Mouse (Mus musculus) macrophage (primary cell): ENCODE measurements around the gene Gm9767. TPM values are rescaled to one million over a fixed set of nuclear protein-coding genes. Genes with fewer than 3 reads are reported as not detected.

Experiments
- H3K27ac ChIP-seq: fragments of 350-480 bp; formaldehyde crosslinking; 2 replicates; pipeline ENCODE4 v1.9.0; 2021
- H3K36me3 ChIP-seq: fragments of 350-480 bp; formaldehyde crosslinking; 2 replicates; pipeline ENCODE4 v1.9.0; 2021; ENCODE audit errors: inconsistent target
- H3K4me3 ChIP-seq: fragments of 350-480 bp; formaldehyde crosslinking; 2 replicates; pipeline ENCODE4 v1.9.0; 2021; ENCODE audit errors: inconsistent target
- H3K79me2 ChIP-seq: fragments of 350-480 bp; formaldehyde crosslinking; 2 replicates; pipeline ENCODE4 v1.9.0; 2021; ENCODE audit errors: inconsistent target
- WGBS: methylation state at CpG from one replicate; pipeline ENCODE4 v1.1.7; 2026; ENCODE audit warnings: inconsistent platforms; ENCODE audit not compliant: missing documents; 5-methylcytosine and 5-hydroxymethylcytosine counted together
- polyA plus RNA-seq: library from polyadenylated mRNA; stranded (reverse); fragments of 250-400 nt; gene quantifications from 3 replicates; pipeline ENCODE4 v1.2.4, GENCODE M21; 2018; ENCODE audit warnings: inconsistent platforms
- total RNA-seq, 78 experiments: library from RNA; depleted of rRNA; stranded (reverse); fragments of 250-400 nt; gene quantifications; 1 replicate in 9 of 78; 2 replicates in 24 of 78; 3 replicates in 43 of 78; 4 replicates in 2 of 78; pipeline ENCODE4 v1.2.4; 2018; ENCODE audit warnings: inconsistent platforms in 56 of 78

Gene Gm9767
- not detected for total RNA-seq (2018; cell fraction: chromatin; rRNA removed)
- total RNA-seq (2018; cell fraction: cytosol; rRNA removed) = not detected
- total RNA-seq (2018; cell fraction: nucleus; rRNA removed) = not detected
- not detected in 3 replicates for polyA plus RNA-seq

DNA sequence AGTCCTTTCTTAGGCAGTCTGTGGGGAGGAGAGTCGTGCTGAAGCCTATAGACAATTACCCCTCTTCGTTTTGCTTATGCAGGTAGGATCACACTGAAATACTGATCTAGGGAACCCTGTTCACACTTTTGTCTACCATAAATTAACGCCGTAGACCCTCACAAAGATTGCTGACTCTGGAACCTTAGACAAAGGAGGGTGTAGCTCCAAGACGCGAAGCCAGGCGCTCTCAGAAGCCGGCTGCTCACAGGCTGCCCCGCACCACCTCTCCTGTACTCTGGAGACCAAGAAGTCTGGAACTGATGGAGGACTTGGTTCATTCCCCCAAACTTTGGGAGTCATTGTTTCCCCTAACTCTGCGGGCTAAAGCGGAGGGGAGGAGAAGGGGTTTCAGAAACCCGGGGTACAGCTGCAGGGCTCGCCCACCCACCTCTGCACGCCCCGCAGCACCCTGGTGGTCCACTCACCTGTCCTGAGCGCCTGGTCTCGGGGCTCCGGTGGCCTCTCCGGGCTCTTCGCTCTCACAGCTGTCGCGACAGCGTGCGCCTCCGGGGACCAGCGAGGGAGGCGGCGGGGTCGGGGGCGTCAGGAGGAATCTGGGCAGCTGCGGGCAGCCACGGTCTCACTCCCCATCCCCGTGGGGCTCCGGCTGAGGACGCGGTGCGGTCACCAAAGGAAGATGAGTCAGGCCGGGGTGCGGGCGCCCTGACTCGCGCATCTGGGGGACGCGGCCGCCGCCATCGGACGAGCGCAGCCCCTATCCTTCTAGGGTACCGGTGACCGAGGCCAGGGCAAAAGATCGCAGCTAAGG, at the start of gene Gm9767:
TSS of gene Gm9767 (plus strand) at position 585 of the 811 bp plus-strand sequence.
- 7% methylated on average over 50 of the region's 52 CpGs for WGBS
- no peak within 1 kb of the TSS for H3K4me3 ChIP-seq
- no peaks in the 10 kb centered on the region for H3K79me2 ChIP-seq
- H3K36me3 ChIP-seq = no peaks in the 10 kb centered on the region
- H3K27ac ChIP-seq = no peak within 1 kb of the TSS

DNA sequence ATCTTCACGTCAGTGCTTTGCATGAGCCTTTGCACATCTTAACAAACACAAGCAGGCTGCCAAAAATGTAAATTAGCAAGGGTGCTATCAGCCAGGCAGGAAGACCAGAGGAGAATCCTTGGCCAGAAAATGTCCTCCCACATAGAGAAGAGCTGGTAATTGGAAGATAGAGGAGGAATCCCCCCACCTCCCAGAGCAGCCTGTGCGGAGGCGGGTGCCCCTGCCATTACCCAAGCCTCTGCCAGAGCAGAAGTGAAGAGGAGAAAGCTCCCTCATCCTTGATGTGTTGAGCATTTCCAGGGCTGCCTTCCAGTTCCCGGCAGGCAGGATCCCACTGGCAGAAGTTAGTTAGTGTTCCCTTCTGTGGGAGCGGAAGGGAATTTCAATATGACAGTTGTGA, 43.1 kb upstream of the Gm9767 start:
- Histone ChIP-seq H3K36me3 (no peaks in the 10 kb centered on the region), H3K79me2 (no peaks in the 10 kb centered on the region), H3K4me3 (no peak overlapping the region), H3K27ac (no peak overlapping the region)
- 94% methylated on average over 5 of the region's 5 CpGs for WGBS

DNA sequence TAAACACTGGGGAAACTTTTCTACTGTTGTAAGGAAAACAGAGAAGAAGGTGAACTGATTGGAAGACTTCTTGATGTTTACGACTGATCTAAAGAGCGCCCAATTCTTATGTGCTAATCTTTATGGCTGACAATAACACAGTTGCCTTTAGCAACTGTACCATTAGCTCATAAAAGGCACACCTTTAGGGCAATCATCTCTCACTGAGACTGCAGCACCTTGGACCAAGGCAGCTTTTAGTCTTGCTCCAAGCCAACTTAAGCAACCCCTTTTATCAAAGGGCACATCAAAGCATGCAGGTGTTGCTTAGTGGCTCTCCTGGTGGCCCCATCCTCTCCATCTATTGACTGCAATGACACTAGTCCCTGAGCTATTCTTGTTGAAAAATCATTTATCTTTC, 26.9 kb upstream of the Gm9767 start:
- H3K27ac ChIP-seq = no peak overlapping the region
- no peaks in the 10 kb centered on the region for H3K79me2 ChIP-seq
- WGBS = 94% methylated on average over 2 of the region's 2 CpGs
- no peaks in the 10 kb centered on the region for H3K36me3 ChIP-seq
- H3K4me3 ChIP-seq = no peak overlapping the region

DNA sequence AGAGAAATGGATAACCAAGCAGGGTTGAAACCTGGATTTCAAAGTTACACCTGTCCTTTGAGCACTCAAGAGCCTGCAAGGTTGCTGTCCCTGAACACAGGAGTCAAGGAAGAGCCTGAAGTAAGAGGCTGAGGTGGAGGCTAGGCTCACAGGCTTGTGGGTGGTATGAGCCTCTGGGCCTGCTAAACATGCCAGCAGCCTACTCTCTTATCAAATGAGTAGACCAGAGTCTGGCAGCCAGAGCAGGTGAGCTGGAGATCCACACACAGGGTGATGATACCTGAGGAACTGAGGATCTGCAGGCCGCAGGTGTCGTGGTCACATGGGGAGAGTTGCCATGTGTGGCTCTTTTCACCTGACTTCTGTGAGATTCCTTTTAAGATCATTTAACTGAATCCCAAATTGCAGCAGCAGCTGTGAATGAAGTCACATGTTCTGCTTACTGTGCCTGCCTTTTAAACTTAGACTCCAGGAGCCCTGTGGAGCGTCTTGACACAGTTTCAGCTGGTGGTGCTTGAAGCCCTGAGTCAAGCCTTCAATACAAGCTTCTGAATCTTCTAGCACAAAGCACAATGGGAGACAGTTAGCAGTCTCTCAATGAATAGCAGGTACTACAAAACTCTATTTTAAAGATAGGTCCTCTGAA, 18.3 kb upstream of the Gm9767 start:
- H3K79me2 ChIP-seq = no peaks in the 10 kb centered on the region
- no peak overlapping the region for H3K27ac ChIP-seq
- H3K36me3 ChIP-seq = no peaks in the 10 kb centered on the region
- H3K4me3 ChIP-seq = no peak overlapping the region
- 95% methylated on average over 3 of the region's 3 CpGs for WGBS

DNA sequence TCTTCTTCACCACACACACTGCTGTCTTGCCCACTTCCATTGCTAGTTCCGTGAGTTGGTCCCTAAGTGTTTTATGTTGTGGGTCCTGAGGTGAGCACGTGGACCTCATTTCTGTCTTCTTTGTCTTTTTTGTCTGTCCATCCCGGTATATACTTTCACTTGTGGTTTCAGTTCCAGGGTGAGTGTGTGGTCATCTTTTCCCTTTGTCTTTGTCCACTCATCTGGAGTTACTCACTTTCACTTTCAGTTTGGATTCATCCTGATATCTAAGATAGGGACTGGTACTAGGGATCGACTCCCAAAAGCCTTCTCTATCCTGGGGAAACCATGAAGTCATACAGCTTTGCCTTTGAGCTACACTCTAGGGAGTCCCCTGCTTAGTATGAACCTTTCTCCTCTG, 15.0 kb upstream of the Gm9767 start:
- Histone ChIP-seq H3K79me2 (no peaks in the 10 kb centered on the region), H3K27ac (no peak overlapping the region), H3K36me3 (no peaks in the 10 kb centered on the region), H3K4me3 (no peak overlapping the region)
- WGBS = 85% methylated on average over 4 of the region's 4 CpGs

DNA sequence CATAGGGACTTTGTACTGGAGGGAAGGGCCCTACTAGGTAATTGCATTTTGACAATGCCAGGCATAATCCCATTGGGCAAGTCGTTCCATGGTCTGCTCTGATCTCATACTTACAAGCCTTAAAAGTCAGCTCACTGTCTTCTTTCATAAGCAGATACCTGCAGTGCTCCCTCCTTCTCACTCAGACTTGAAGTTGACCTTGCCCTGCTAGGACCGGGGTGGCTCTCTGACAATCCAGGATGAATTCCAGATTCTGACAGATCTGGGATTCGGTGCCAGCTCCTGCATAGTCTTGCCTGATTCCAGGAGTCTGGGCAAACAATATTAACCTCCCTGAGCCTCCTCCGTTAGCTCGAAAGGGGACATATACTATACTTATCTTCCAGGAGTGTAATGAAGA, 6.1 kb upstream of the Gm9767 start:
- H3K79me2 ChIP-seq = no peaks in the 10 kb centered on the region
- no peaks in the 10 kb centered on the region for H3K36me3 ChIP-seq
- 85% methylated on average over 5 of the region's 5 CpGs for WGBS
- H3K4me3 ChIP-seq = no peak overlapping the region
- H3K27ac ChIP-seq = no peak overlapping the region

DNA sequence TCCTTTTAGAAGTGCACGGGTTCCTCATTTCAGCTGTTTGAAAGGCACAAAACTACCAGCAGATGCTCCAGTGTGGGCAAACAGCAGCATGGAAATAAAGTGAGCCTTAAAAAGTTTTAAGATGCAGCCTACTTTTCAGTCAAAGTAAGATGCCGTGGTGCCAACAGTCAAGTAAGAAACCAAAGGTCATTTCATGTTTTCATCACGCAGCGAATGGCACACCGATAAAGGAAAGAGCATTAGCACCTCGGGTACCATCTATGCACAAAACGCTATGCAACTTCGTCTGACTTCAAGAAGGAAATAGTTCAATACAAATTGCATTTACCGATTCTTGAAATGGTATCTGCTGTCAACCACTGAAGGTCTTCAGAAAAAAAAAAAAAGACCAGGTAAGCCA, 1.1 kb upstream of the Gm9767 start:
- no peak overlapping the region for H3K4me3 ChIP-seq
- H3K27ac ChIP-seq = no peak overlapping the region
- H3K79me2 ChIP-seq = no peaks in the 10 kb centered on the region
- no peaks in the 10 kb centered on the region for H3K36me3 ChIP-seq
- 79% methylated on average over 9 of the region's 9 CpGs for WGBS

DNA sequence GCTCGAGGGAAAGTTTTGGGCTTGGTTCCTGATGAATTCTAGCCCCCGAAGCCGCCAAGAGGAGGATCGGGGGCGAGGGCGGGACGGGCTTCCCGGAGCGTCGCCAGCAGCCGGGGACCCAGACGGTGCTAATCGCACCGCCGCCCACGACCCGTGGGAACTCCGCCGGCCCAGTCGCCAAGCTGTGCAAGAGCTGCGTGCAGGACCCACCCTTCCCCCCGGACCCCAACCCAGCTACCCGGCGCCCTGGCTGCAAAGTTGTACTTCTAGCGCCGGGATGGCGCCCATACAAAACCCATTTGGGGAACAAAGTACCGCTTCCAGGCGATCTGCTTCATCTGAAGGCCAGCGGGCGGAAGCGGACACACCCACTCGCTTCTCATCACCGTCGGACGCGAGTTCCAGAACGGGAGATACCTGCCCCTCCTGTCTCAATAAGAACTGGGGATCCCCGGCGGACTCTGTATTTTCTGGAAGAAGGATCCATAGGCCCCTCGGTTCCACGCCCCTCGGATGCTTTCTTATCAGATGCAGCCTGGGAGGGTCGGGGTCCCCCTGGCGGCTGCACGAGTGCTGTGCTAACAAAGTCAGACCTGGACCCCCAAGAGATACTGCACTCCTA, 577 bp downstream of the Gm9767 start, which contains the start of gene Tmem200a:
TSS of gene Tmem200a (minus strand) at position 532 of the 622 bp plus-strand sequence.
- H3K27ac ChIP-seq = no peak within 1 kb of the TSS
- no peaks in the 10 kb centered on the region for H3K36me3 ChIP-seq
- WGBS = 3% methylated on average over 44 of the region's 46 CpGs
- no peak within 1 kb of the TSS for H3K4me3 ChIP-seq
- no peaks in the 10 kb centered on the region for H3K79me2 ChIP-seq

DNA sequence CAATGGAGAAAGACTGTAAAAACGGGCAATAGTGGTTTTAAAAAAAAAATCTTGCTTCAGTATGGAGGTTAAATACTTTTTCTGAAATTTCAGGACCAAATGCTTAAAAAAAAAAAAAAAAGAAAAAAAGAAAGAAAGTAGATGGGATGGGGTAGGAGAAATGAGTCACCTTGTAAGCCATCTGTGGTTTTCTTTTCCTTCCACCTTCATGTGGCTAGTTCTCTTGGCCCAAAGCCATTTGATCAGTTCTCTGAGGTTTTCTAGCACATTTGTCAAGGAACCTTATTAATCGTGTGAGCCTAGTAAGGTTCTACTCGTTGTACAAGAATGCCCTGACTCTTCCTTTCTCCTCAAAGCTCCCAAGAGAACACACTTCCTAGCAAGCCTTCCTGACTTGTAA, 1.6 kb downstream of the Gm9767 start:
- Histone ChIP-seq H3K36me3 (no peaks in the 10 kb centered on the region), H3K4me3 (no peak overlapping the region), H3K79me2 (no peaks in the 10 kb centered on the region), H3K27ac (no peak overlapping the region)
- WGBS = 23% methylated on average over 3 of the region's 3 CpGs

DNA sequence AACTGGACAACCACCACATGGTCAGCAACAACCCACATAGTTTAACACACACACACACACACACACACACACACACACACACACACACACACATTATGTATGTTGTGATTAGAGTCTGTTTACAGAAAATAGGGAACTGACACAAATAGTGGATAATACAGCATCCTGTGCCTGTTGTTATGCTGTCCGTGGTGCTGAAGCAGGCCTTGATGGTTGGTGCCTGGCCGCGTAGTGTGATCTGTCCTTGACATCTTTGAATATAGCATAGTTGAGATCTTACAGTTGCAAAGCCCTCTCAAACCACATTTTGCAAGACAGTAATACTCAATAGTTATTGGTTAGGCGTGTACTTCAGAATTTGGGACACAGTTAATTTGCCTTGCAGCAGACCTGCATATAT, 4.0 kb downstream of the Gm9767 start:
- no peaks in the 10 kb centered on the region for H3K79me2 ChIP-seq
- WGBS = 73% methylated on average over 4 of the region's 4 CpGs
- no peak overlapping the region for H3K4me3 ChIP-seq
- no peaks in the 10 kb centered on the region for H3K36me3 ChIP-seq
- H3K27ac ChIP-seq = no peak overlapping the region

DNA sequence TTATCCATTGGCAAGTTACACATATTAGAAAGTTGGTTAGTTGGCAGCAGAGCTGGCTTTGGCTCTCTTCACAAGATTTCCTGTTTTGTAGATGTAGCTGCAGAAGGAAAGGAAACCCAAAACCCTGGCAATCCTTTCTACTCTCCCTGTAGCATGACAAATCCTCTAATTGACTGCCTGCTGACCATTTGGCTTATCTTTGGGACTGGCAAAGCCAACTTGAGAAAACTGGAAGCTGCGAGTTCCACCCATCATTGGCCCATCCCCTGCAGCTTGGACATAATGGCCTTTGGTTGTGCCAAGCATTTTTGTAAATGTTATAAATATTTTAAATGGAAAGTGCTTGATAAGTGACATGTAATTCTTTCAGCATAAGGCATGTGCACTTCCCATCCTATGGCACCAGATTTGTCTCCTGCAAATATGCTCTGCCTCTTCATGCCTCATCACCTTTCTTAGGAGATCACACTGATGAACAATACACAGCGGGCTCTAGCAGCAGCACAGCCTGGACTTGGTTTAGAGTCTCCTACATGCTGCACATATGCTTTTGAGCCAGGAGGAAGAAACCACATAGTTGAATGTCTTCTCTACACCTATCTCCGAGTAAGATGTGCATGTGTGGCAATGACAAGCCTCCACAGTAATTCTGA, 25.4 kb downstream of the Gm9767 start:
- Histone ChIP-seq H3K79me2 (no peaks in the 10 kb centered on the region), H3K36me3 (no peaks in the 10 kb centered on the region), H3K4me3 (no peak overlapping the region), H3K27ac (no peak overlapping the region)
- 82% methylated on average over 3 of the region's 3 CpGs for WGBS

DNA sequence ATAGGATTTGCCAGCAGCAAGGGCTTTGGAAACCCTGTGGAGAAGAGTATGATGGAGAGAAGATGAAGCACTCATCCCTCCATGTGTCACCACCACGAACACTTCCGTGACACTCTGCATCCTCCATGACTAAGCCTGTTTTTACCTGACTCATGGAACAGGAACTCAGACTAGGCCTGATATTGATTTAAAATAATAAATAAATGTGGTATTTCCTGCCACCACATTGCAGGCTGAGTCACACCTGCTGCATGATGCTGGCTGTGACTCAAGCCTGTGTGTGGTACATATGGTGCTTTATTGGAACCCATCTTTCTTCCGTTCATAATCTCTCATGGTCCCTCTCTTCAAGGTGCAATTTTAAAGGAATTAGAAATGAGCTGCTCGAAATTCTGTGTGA, 36.4 kb downstream of the Gm9767 start:
- Histone ChIP-seq H3K36me3 (no peaks in the 10 kb centered on the region), H3K4me3 (no peak overlapping the region), H3K27ac (no peak overlapping the region), H3K79me2 (no peaks in the 10 kb centered on the region)
- 73% methylated on average over 4 of the region's 4 CpGs for WGBS

DNA sequence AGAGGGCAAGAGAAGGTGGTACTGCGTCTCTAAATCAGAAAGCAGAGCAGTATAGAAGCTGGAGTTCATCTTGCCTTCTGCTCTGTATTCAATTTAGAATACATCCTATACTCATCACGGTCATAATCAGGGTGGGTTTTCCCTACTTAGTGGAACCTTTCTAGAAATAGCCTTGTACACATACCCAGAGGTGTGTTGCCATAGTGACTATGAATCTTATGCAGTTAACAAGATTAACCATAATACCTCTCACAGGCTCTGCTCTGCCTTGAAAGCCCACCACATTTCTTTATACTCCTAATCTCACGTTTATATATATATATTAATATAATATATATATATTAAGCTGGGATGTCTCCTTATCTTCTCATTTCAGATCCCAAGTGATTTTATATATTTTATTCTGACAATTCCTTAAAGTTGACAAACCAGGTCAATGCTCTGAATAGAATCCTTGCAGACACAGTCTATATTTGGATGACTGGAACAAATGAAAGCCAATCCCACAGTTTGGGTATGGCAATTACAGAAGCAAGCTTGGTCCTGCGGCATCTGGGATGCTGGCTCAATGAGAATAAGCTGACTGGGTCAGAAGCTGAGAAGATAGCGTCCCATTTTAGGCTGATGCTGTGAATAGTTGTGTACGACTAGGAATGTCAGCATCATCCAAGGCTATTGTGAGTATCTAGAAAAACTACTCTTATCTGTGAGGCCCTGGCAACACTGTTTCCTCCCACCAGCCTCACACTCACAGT, 41.2 kb downstream of the Gm9767 start:
- Histone ChIP-seq H3K27ac (no peak overlapping the region), H3K36me3 (no peaks in the 10 kb centered on the region), H3K79me2 (no peaks in the 10 kb centered on the region), H3K4me3 (no peak overlapping the region)
- 91% methylated on average over 6 of the region's 6 CpGs for WGBS

DNA sequence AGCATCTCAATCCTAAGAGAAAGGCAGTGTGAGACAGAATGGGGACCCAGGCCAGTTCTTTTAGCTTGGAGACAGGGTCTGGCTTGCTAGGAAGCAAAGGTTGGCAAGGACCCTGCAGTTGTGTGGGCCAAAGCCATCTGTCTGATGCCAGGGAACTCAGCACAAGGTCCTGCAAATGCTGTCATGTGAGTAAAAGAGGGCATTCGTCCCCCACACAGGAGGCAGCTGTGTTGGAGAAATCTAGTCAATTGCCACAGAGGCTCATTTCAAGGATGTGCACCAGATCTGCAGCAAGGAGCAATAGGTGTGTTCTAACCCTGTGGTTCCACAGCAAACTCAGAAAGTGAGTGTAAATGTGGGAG, 41.7 kb downstream of the Gm9767 start:
- 67% methylated on average over 1 of the region's 1 CpGs for WGBS
- Histone ChIP-seq H3K79me2 (no peaks in the 10 kb centered on the region), H3K27ac (no peak overlapping the region), H3K36me3 (no peaks in the 10 kb centered on the region), H3K4me3 (no peak overlapping the region)
